Mouse (Mus musculus): ENCODE data around the gene Mtmr11.

DNA sequence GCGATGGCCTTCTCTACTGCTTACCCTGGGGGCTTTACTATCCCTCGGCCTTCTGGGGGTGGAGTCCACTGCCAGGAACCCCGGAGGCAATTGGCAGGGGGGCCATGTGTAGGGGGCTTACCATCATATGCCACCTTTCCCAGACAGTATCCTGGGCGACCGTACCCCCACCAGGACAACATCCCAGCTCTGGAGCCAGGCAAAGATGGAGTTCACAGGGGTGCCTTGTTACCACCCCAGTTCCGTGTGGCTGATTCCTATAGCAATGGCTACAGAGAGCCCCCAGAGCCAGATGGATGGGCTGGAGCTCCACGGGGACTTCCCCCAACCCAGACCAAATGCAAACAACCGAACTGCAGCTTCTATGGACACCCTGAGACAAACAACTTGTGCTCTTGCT is 6.3 kb upstream of the Mtmr11 start:
- TF ChIP-seq POLR2A (IDR thresholded peaks at IDR 0.05; ENCODE audit: control insufficient read depth, low read depth, low read length) (no peak), CTCF (IDR thresholded peaks at IDR 0.05; ENCODE audit: control insufficient read depth, insufficient read depth, insufficient replicate concordance, low read depth, low read length) (no peak)

Data from testis, adult 2 months (tissue).